Mouse (Mus musculus) heart, adult 2 months (tissue): ENCODE data around the gene Zfp398. TPM values are rescaled to one million over a fixed set of nuclear protein-coding genes. Genes with fewer than 3 reads are reported as not detected.
A peak's percentile ranks its signal among the peaks of the same experiment; 100 is the strongest.

Source experiments
- DNase-seq, 2 experiments: peaks; one replicate each; pipeline ENCODE4 v3.0.0; 2021
- H3K27ac ChIP-seq: fragments of 200-600 bp; 2 replicates; pipeline ENCODE4 v1.8.1; 2022
- H3K27me3 ChIP-seq: fragments of 200-500 bp; 2 replicates; pipeline ENCODE4 v1.6.1; 2012; ENCODE audit warnings: mild to moderate bottlenecking, low read length, inconsistent platforms, mixed read lengths; ENCODE audit not compliant: control insufficient read depth, insufficient read depth
- H3K36me3 ChIP-seq: fragments of 200-500 bp; 2 replicates; pipeline ENCODE4 v1.6.1; 2012; ENCODE audit warnings: low read length, inconsistent platforms; ENCODE audit not compliant: control insufficient read depth, insufficient read depth
- H3K4me1 ChIP-seq: fragments of 200-500 bp; 2 replicates; pipeline ENCODE4 v1.6.1; 2011; ENCODE audit warnings: low read length; ENCODE audit not compliant: control insufficient read depth, insufficient read depth
- H3K4me3 ChIP-seq: fragments of 200-600 bp; 2 replicates; pipeline ENCODE4 v1.8.1; 2022
- H3K79me2 ChIP-seq: fragments of 200-500 bp; replicated peaks from 2 replicates; pipeline ENCODE4 v1.6.1; 2012; ENCODE audit warnings: mild to moderate bottlenecking, inconsistent platforms, low read length, moderate library complexity, mixed read lengths; ENCODE audit not compliant: control insufficient read depth, insufficient read depth
- H3K9ac ChIP-seq: fragments of 200-500 bp; 2 replicates; pipeline ENCODE4 v1.6.1; 2012; ENCODE audit warnings: low read depth, mild to moderate bottlenecking, control low read depth, inconsistent platforms, low read length, mixed read lengths
- CTCF ChIP-seq: fragments of 200-600 bp; IDR thresholded peaks from 2 replicates; pipeline ENCODE4 v1.8.1; 2022; ENCODE audit warnings: antibody characterized with exemption, mild to moderate bottlenecking, moderate library complexity
- EP300 ChIP-seq: fragments of 200-500 bp; IDR thresholded peaks from 2 replicates; pipeline ENCODE4 v1.6.1; 2011; ENCODE audit warnings: low read depth, low read length, control low read depth; ENCODE audit not compliant: insufficient read depth
- POLR2A ChIP-seq: fragments of 200-500 bp; IDR thresholded peaks from 2 replicates; pipeline ENCODE4 v1.6.1; 2011; ENCODE audit warnings: mild to moderate bottlenecking, low read depth, low read length, control low read depth; ENCODE audit not compliant: insufficient read depth
- whole genome bisulfite sequencing: fragments of 180-500 bp; shearing (Covaris S2); methylation state at CpG from one replicate; pipeline ENCODE4 v1.1.7; 2018; 5-methylcytosine and 5-hydroxymethylcytosine counted together
- intact Hi-C: fragments of 180-260 bp; cut with DNase I; formaldehyde crosslinking; loops from one replicate; pipeline ENCODE4 v1.15.1; 2025
- polyA plus RNA-seq: library from polyadenylated mRNA; depleted of rRNA; stranded (reverse); fragments of >200 nt; gene quantifications from 2 replicates; pipeline ENCODE4 v1.2.3, GENCODE M21; 2012
- total RNA-seq, 2 experiments: library from RNA; stranded (reverse); gene quantifications; 2 replicates each; pipeline ENCODE4 v1.2.3; 2021

The Zfp398 gene
- total and polyA plus RNA-seq, 3 experiments, result 3.3 to 7.4 (median 5.8) TPM

- WGBS, result 2% methylated on average over 64 of the region's 64 CpGs
- H3K79me2 ChIP-seq, result no peaks in the 10 kb centered on the region
- intact Hi-C loops, result loop anchor here (10.0 kb wide), 2 partner anchors 214 to 254 kb away; partner anchors contain the start of genes Zfp746 and Zfp777
- peak; percentile 92 to 95 for DNase-seq
- peak within 1 kb of the TSS; percentile 67 for H3K27ac ChIP-seq
- peak within 1 kb of the TSS; percentile 94 for H3K9ac ChIP-seq
- no peak for TF ChIP-seq POLR2A
- TF ChIP-seq CTCF, result peak; percentile 99; the same call in 1 of the 2 replicates
- 0 out of 2 replicates have a peak, but pooled peaks have one; percentile 31 for TF ChIP-seq EP300
- peak within 1 kb of the TSS; percentile 57 for H3K4me3 ChIP-seq
- H3K4me1 ChIP-seq, result peaks cover 2% of the 10 kb centered on the region; the same call in 1 of the 2 replicates
- H3K27me3 ChIP-seq, result no peaks in the 10 kb centered on the region
- H3K36me3 ChIP-seq, result no peaks in the 10 kb centered on the region
These were observed 5.1 kb upstream of the Zfp398 start, which contains the start of gene Zfp786 for GRCm38 (mm10) chr6:47830104-47831078. Gene Zfp786 (minus strand): TSS chr6:47830867.

DNA sequence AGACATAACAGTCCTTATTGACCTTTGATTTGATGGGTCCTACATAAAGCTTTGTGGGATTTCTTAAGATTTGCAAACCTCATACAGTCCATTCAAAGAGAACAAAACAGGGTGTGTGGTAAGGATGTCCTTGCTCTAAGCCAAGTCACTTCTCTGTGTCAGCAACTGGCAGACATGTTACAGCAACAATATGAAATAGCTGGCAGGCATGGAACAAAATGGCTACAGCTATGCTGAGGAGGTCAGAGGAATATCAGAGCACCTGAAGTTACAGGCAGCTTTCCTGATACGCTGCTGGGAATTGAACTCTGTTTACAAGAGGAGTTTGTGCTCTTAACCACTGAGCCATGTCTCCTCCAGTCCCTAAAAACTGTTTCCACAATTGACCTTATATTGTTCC lies 3.2 kb upstream of the Zfp398 start:
- Histone ChIP-seq H3K27ac (no peak overlapping the region), H3K79me2 (no peaks in the 10 kb centered on the region), H3K36me3 (peaks cover 3% of the 10 kb centered on the region), H3K27me3 (no peaks in the 10 kb centered on the region), H3K9ac (no peak overlapping the region), H3K4me3 (no peak overlapping the region), H3K4me1 (peaks cover 4% of the 10 kb centered on the region)
- 85% methylated on average over 1 of the region's 1 CpGs for WGBS
- no peak for DNase-seq
- intact Hi-C loops, result loop anchor here (10.0 kb wide), 2 partner anchors 213 to 253 kb away; partner anchors contain the start of genes Zfp746 and Zfp777
- TF ChIP-seq CTCF (no peak), EP300 (no peak), POLR2A (no peak)

- peaks cover 3% of the 10 kb centered on the region for H3K4me1 ChIP-seq
- intact Hi-C loops, result loop anchor here (1.0 to 10.0 kb wide), 4 partner anchors 41 to 249 kb away; partner anchors contain the start of genes Zfp212, Zfp282, Zfp746 and Zfp777
- peak overlapping the region; percentile 79 for H3K27ac ChIP-seq
- TF ChIP-seq EP300 (no peak), POLR2A (no peak)
- peak overlapping the region; percentile 77 for H3K4me3 ChIP-seq
- H3K79me2 ChIP-seq, result peaks cover 1% of the 10 kb centered on the region; the same call in 1 of the 2 replicates
- H3K36me3 ChIP-seq, result peaks cover 7% of the 10 kb centered on the region
- H3K9ac ChIP-seq, result peak overlapping the region; percentile 91
- under 1% methylated on average over 49 of the region's 49 CpGs for WGBS
- H3K27me3 ChIP-seq, result no peaks in the 10 kb centered on the region
- peak in 1 of 2 experiments; percentile 60 for DNase-seq
These were observed 592 bp downstream of the Zfp398 start for GRCm38 (mm10) chr6:47835984-47836521.

- peaks cover 7% of the 10 kb centered on the region for H3K36me3 ChIP-seq
- DNase-seq, result no peak
- intact Hi-C loops, result loop anchor here (5.0 to 10.0 kb wide), 3 partner anchors 85 to 247 kb away; partner anchors contain the start of genes Zfp212, Zfp746 and Zfp777
- TF ChIP-seq EP300, result no peak
- no peak for TF ChIP-seq POLR2A
- TF ChIP-seq CTCF, result no peak
- peaks cover 4% of the 10 kb centered on the region for H3K79me2 ChIP-seq
- no peak overlapping the region for H3K4me3 ChIP-seq
- no peaks in the 10 kb centered on the region for H3K27me3 ChIP-seq
- H3K27ac ChIP-seq, result no peak overlapping the region
- 28% methylated on average over 2 of the region's 2 CpGs for WGBS
- no peak overlapping the region for H3K9ac ChIP-seq
- H3K4me1 ChIP-seq, result peaks cover 3% of the 10 kb centered on the region
These were observed 2.2 kb downstream of the Zfp398 start for GRCm38 (mm10) chr6:47837630-47838029.

GRCm38 (mm10) chr6:47841077-47841476 lies 5.6 kb downstream of the Zfp398 start:
- H3K79me2 ChIP-seq, result peaks cover 4% of the 10 kb centered on the region
- H3K9ac ChIP-seq, result no peak overlapping the region
- H3K4me3 ChIP-seq, result no peak overlapping the region
- intact Hi-C loops, result no loop called here
- H3K4me1 ChIP-seq, result peaks cover 2% of the 10 kb centered on the region; the same call in 1 of the 2 replicates
- WGBS, result 96% methylated on average over 1 of the region's 1 CpGs
- H3K27me3 ChIP-seq, result no peaks in the 10 kb centered on the region
- no peak for DNase-seq
- H3K36me3 ChIP-seq, result peaks cover 7% of the 10 kb centered on the region
- TF ChIP-seq EP300, result no peak
- no peak for TF ChIP-seq POLR2A
- TF ChIP-seq CTCF, result no peak
- no peak overlapping the region for H3K27ac ChIP-seq
